Mouse (Mus musculus): Measurements from ENCODE around the gene Cga.

The Cga gene

DNA sequence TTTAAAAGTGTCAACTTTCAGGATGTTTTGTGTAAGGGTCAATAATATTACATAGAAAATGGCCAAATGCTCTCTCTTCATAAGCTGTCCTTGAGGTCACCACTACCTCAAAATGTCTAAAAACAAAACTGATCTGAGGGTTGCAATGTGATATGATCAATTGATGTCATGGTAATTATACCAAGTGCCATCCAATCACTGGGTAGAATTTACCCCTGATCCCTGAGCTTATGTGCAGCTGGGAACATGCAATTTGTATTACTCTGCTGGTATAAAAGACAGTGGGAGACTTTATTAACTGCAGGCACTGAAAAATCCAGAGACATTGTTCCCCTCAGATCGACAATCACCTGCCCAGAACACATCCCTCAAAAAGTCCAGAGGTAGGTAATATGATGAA, at the start of gene Cga:
Gene Cga (plus strand): TSS at position 301 of the 400 bp plus-strand sequence.
- no peak for DNase-seq (ENCODE audit: low spot score)

DNA sequence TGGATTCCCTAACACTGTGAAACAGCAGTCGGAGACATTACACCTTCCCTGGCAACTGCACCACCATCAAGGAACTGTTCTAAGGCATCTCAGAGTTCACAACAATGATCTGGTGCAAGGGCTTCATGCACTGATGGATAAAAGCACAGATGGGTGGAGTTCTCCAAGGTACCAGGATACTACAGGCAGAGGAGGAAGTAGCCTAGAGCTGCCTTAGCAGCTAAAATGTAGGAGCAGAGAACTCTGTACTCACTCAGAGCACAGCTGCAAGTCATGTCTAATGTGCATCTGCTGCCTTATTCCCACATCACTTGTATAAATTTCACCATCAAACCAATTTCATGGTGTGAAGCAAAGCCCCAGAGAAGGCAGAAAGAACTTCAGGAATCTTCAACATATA, 49.7 kb upstream of the Cga start:
- DNase-seq (ENCODE audit: low spot score) = no peak

DNA sequence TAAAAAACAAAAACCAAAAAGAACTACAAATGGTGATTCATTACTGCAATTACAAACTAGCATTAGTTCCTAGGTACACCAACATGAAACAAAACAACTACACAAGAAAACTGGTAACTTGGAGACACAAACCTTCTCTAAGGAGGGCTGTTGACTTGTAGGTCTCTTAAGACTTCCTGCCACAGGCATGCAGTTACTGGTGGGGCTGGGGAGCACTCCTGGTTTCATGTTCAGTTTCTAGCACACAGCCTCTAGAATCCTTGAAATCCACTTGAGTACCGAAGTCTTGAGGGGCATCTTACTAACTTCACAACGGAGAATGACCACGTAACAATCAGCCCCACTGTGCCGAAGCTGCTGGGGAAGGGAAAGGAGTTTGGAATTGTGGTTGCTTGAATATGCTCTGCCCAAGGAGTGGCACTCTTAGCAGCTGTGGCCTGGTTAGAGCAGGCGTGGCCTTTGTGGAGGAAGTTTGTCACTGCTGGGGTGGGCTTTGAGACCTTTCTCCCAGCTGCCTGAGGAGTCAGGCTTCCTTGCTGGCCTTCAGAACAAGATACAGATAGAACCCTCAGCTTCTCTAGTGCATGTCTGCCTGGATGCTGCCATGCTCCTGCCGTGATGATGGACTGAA, 45.8 kb upstream of the Cga start:
- DNase-seq (ENCODE audit: low spot score) = no peak

DNA sequence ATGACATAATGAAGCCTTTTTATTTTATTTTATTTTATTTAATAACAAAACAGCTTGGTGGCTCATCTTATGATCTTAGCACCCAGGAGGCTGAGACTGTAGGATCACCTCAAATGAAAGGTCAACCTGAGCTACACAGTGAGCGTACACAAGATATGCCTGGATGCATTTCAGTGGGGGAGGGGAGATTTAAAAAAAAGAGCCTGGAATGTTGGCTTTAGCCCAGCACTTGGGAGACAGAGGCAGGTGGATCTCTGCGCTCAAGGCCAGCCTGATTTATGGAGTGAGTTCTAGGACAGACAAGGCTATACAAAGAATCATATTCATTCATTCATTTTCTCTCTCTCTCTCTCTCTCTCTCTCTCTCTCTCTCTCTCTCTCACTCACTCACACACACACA, 43.4 kb upstream of the Cga start:
- no peak for DNase-seq (ENCODE audit: low spot score)

DNA sequence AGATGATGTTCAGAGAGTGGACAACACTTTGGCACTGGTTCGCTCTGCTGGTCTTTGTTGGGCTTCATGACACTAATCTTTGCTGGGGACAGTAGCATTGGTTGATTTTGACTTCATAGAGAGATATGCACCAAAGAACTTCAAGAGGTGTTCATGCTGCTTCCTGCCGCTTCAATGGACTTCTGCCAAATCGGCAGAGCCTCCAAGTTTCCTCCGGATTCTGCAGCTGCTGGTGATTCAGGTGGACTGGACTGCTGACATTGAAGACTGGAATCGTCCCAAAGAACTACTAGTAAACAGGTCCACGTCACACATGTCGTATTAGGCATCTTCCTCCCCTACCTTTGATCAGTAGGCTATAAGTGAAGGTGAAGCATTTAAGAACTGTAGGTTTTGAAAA, 41.5 kb upstream of the Cga start:
- DNase-seq (ENCODE audit: low spot score) = no peak

DNA sequence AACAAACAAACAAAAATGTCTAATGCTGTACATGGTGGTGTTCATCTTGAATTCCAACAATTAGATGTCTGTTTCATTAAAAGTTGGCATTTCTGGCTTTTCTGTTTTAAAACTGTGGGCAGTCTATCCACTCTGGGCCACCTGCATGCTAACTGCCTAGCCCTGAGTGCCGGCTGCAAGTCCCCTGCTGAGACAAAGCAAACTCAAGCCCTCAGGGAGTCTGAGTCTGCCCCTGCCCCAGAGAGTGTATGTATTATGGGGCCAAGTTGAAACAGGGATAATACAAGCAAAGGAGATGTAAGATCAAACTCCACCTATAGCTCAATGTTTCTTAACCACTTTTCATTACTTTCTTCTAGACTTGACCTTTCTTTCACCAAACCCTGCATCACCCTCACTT, 37.6 kb upstream of the Cga start:
- no peak for DNase-seq (ENCODE audit: low spot score)

DNA sequence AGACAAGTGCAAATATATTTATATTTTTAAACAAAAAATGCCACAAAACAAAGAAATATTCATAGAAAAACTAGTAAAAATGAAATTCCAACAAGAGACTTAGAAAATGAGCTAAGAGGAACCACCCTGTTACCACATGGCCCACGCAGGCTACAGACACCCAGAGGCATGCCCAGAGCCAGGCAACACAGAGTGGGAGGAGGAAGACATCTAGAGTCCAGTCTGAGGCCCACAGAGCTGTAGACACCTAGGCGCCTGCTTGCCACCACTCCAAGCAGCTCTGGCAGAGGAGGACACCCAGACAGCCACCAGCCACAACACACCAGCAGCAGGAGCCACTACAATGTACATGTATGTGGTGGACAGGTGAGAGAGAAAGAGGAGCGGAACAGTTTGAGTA, 34.7 kb upstream of the Cga start:
- no peak for DNase-seq (ENCODE audit: low spot score)

DNA sequence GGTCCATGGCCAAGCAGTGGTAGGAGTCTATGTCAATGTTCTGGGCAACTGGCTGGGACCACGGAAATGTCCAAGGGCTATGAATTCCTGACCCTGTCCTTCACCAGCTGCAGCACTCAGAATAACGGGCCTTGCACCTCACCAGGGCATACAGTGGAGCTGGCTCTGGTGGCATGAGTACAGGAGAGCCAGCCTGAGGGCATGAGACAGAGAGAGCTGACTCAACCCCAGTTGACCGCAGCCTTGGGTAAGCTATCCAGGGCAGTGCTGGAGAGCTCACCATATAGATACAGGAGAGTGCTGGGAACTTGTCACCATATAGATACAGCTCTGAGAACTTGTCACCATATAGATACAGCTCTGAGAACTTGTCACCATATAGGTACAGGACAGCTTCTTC, 34.2 kb upstream of the Cga start:
- no peak for DNase-seq (ENCODE audit: low spot score)

DNA sequence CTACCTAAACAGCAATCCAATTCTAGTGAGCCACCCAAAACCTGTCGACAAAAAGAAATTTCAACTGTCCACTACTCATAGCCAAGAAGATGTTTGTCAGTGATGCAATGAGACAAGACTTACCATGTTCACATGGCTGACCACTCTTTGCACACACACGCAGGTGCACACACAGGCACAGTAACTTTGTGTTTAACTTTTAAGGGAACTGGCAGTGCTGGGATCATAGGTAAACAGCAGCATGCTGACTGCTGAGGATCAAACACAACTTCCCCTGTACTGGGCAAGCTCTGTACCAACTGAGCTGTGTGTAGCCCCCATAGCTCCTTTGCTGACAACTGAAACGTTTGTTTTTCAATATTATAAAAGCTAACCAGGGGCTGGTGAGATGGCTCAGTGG, 32.1 kb upstream of the Cga start:
- DNase-seq (ENCODE audit: low spot score) = no peak

DNA sequence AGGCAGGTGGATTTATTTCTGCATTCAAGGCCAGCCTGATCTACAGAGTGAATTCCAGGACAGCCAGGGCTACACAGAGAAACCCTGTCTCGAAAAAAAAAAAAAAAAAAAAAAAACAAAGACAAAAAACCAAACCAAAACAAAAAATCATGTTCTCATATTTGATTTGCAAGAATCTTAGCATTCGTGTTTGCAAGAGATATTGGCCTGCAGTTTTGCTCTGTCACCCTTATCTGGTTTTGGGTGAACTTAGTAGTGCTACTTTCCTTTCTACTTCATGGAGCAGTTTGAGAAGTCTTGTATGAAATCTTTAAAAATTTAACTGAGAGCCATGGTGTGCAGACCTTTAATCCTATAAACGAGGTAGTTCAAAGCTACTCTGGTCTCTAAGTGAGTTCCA, 23.8 kb upstream of the Cga start:
- no peak for DNase-seq (ENCODE audit: low spot score)

DNA sequence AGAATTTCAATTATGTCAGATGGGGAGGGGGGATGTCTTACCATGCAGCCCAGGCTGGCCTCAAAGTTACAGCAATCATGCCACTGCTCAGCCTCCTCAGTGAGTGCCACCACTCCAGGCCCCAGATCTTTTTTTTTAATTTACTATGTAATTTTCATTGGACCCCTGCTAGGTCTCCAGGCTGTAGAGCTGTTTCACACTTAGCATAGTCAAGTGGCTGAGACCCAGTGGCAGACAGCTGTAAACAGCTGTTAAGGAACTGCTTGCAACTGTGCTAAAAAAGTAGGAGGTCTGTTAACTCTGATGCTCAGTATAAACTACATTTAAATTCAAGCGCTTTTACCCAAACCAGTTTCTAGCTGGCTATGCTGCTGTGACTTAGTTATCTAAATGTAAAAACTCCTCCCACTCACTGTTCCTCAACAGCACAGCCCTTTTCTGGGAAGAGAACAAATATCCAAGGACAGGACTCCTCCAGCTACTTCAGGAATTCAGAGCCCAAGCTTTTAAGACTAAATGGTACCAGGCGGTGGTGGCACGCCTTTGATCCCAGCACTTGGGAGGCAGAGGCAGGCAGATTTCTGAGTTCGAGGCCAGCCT, 20.6 kb upstream of the Cga start:
- no peak for DNase-seq (ENCODE audit: low spot score)

DNA sequence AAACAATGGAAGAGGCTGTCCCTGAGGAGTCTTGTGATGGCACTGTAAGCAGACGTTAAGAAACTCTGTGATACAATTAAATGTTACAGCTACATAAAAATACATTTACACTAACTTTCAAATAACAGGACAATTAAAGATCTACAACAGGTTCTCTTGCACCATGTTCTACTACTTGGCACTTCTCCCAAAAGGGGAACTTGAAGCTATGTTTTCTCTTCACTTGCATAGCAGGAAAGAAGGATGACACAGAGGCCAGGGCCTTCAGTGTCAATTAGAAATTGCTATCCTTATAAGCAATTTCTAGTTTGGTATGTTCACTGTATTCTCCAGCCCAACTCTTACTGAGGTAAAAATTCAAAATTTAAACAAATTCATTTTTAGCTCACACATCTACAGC, 19.3 kb upstream of the Cga start:
- DNase-seq (ENCODE audit: low spot score) = no peak

DNA sequence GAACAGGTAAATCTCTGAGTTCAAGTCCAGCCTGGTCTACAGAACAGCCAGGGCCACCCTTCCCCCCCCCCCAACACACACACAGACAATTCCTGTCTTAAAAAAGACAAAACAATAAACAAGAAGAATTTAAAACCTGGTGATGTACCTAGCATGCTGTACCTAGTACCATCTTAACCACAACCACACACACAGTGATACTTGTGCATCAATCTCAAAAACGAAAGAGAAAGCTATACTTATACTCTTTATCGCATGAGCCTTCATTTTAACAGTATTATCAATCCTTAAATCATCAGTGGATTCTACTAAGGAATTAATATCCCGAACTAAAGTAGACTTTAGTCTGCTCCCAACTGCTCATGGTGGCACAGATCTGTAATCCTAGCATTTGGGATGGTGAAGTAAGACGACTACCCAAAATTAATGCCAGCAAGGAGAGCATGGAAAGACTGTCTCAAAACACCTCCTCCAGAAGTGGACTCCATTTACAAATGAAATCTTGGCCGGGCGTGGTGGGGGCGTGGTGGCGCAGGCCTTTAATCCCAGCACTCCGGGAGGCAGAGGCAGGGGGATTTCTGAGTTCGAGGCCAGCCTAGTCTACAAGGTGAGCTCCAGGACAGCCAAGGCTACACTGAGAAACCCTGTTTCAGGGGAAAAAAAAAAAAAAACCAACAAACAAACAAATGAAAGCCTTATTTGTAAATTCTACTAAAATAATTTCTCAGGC, 12.5 kb upstream of the Cga start:
- no peak for DNase-seq (ENCODE audit: low spot score)

DNA sequence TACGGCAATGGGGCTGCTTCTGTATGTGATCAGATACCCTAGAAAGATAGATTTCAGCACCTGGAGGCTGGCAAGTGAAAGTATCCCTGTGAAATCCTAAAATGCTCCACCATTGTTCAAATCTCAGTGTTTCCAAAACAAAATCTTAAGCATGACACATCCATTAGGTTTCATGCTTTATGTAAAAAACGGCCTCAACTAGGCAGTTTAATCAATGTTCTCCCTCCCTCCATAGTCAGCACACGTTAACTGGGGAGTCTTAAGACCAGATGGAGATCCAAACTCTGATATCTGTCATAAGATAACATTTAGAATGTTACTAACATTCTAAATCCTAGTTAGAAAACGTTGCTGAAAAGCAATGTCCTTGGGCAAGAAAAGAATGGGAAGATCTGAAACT, 11.7 kb upstream of the Cga start:
- no peak for DNase-seq (ENCODE audit: low spot score)

DNA sequence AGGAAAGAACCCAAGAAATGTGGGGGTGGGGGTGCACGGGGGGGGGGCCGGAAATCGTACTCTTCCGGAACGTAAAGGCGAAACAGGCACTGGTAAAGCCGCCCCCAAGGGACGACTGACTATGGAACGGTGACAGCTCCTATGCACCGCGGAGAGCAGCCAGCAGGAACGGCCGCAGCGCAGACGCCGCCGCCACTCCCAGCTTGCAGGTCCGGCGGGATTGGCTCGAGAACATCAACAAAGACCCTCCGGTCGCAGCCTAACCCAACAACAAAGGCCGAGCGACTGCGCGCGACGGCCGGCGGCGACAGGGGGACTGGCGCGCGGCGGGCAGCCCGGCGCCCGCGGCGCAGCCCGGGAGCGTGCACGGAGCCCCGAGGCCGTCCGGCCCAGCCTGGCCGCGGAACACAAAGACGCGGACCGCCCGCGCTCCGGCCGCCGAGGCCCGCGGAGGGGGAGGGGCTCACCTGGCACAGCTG, 11.2 kb upstream of the Cga start:
- DNase-seq (ENCODE audit: low spot score) = peak; percentile 31

DNA sequence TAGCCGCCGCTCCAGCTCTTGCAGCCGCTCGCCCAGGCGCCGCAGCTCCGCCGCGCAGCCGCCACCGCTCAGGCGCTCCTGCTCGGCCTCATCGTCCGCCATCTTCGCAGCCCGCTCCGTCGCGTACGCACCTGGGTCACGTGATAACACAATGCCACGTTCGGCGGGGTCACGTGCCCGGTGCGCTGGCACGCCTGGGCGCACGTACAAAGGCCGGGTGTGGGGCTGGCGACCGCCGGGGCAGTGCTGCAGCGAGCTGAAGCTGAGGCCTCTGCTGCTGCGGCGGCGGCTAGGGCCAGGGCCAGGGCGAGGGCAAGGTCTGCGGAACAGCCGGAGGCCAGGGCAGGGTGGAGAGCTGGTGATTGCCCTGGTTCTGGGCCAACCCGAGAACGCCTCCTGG, 10.8 kb upstream of the Cga start, which contains the start of gene Zfp292:
Gene Zfp292 (minus strand): TSS at position 143 of the 400 bp plus-strand sequence.
- peak; percentile 92 for DNase-seq (ENCODE audit: low spot score)

DNA sequence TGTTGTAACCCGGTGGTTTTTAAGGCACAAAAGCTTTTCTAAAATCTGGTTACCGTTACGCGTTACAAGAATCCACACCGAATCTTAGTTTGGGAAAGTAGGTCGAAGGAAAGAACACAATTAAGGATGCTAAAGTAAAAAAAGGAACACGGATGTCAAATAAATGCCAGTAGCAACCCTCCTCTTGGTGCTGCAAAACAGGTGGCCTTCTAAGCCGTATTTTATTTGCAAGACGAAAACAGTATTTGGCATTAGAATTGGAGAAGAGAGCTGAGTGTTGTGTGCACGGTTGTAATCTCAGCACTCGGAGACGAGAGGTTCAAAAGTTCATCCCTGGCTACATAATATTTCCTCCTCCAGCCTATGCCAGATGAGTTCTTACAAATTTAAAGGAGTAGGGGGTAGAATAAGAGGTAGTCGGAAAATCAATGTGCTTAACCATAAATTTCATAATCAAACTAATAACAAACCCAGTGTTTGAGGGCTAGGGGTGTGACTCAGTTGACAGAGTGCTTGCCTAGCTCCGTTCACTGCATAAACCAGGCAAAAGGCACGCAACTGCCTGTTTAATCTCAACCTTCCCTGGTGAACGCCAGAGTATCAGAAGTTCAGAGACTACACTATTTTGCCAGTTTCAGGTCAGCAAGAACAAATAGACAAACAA, 10.1 kb upstream of the Cga start:
- no peak for DNase-seq (ENCODE audit: low spot score)

DNA sequence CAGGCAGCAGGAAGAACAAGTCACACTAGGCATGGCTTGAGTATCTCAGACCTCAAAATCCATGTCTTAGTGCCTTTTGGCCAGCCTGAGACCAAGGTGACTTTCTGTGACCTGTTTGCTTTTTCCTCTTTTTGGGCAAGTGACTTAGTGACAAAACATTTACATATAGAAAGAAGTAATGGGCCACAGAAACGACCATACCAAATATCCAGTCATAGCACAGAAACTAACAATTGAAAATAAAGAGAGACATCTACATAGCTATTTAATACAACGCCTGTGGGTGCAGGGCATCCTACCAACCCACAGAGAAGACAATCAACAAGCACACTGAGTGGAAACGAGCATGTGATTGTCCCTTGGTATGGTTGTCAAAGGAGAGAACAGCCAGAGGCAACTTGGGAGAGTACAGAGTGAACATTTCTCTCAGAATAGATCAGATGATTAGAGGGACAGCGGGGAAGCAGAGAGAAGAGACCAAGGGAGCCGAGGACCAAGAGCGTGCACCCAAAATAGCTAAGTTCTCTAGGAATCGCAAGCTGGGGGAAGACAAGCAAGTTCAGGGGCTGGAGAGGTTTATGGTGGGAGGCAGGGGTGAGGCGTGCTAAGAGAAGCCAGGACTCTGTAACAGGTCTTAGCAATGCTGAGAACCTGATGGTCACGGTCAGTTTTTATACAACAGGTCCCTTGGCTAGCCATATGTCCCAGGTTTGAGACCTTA, 7.8 kb upstream of the Cga start:
- DNase-seq (ENCODE audit: low spot score) = no peak

DNA sequence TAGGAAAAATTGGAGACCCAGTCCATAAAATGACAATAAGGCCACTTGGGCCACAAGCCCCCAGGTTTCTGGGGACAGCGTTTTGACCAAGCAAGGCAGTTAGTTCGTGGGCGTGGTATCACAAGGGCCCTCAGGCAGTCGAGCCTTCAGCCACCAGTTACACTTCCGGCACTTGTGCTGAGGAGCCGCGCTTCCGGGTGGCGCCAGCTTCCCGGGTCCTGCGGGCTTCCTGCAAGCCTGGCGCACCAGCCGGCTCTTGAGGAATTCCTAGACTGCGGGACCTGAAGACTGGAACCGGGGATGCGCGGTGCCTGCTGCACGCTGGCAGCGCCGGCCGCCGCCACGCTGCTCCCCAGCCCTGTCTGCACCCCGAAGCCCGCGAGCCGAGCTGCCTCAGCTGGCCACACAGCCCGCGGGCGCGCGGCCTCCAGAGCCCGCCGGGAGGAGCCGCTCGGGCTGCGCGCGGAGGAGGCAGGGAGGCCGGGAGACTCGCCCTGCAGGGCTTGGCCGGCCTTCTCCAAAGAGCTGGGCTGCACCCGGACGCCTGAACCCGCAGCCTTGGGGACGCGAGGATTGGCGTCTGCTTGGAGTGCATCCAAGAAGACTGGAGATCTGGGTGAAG, 7.0 kb upstream of the Cga start:
- DNase-seq (ENCODE audit: low spot score) = peak; percentile 84

DNA sequence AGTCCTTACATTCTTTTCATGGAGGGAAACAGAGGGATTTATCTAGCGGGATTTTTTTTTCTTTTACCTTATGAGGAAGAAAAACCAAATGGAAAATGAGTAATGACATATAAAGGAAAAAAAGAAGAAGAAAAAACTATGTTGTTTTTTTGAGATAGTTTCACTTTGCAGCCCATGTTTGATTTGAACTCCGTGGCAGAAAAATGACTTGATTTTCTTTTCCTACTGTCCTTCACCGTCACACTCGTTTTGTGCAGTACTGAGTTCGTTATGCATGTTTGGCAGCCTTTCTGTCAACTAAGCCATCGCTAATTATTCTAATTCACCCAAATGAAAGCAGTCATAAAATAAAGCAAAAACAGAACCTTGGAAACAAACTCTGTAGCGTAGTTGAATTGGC, 6.3 kb upstream of the Cga start:
- no peak for DNase-seq (ENCODE audit: low spot score)

DNA sequence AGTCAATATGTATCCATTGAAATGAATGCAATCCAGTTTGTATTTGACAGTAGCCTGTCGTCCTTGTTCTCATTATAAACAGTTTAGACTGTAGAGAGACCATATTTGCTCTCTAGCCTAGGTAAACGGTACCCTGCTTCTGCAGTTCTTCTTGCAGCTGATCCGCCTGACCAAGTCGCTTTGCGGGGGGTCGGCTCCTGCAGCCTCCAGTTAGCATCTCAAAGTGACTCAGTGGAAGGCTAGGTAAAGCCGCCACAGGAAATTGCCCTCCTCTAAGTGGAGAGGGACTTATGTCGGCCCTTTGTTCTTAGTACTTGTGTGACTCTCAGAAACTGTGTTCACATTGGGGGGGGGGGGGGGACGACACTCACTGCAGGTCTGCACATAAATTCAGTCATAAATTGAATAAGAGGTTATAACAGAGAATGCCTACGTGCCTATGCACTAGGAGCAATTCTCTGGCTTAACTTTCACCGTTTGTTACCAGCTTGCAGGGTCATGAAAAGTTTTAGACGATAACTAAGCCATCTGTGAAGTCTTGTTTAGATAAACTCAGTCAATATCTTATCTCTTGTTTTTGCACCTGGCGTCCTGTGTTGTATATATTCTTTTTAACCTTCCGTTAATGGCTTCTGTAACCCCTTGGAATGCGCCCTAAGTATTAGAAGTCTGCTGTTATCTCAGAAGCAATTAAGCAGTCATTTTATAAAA, 4.3 kb upstream of the Cga start:
- no peak for DNase-seq (ENCODE audit: low spot score)

All from urinary bladder, postnatal 14 days (tissue).